Mouse (Mus musculus) splenic B cell, adult 2 months (primary cell): Measurements from ENCODE around the gene Snapc3.
"Not testable (repeated sequence)": the region's sequence is repeated elsewhere in the genome, so short reads cannot be mapped to it uniquely, and the experiment has no call there.

Source experiments
- DNase-seq: peaks from one replicate; pipeline ENCODE4 v3.0.0-alpha.2; 2011; ENCODE audit warnings: low read depth, low spot score
- H3K27me3 ChIP-seq: 2 replicates; pipeline ENCODE4 v1.6.1; 2012; ENCODE audit warnings: mild to moderate bottlenecking, low read length, moderate library complexity, mixed read lengths; ENCODE audit not compliant: control insufficient read depth, poor library complexity, insufficient read depth, severe bottlenecking
- H3K36me3 ChIP-seq: 2 replicates; pipeline ENCODE4 v1.6.1; 2012; ENCODE audit warnings: mild to moderate bottlenecking, low read length, moderate library complexity, mixed read lengths; ENCODE audit not compliant: control insufficient read depth, poor library complexity, insufficient read depth, severe bottlenecking

Snapc3 gene

GRCm38 (mm10) chr4:83500154-83501036 is 82.9 kb downstream of the Snapc3 start:
- H3K36me3 ChIP-seq = no peaks in the 10 kb centered on the region
- DNase-seq = no peak
- no peaks in the 10 kb centered on the region for H3K27me3 ChIP-seq

GRCm38 (mm10) chr4:83501037-83501430 is 83.5 kb downstream of the Snapc3 start:
- Histone ChIP-seq H3K27me3 (no peaks in the 10 kb centered on the region), H3K36me3 (no peaks in the 10 kb centered on the region)
- DNase-seq = no peak

- DNase-seq = no peak
- H3K36me3 ChIP-seq = no peaks in the 10 kb centered on the region
- no peaks in the 10 kb centered on the region for H3K27me3 ChIP-seq
Measured at GRCm38 (mm10) chr4:83509600-83509999, 92.1 kb downstream of the Snapc3 start.

- no peak for DNase-seq
- H3K27me3 ChIP-seq = no peaks in the 10 kb centered on the region
Measured at GRCm38 (mm10) chr4:83511083-83511482, 93.6 kb downstream of the Snapc3 start.

GRCm38 (mm10) chr4:83512217-83512616 is 94.7 kb downstream of the Snapc3 start:
- no peaks in the 10 kb centered on the region for H3K36me3 ChIP-seq
- DNase-seq = peak; percentile 20

More at GRCm38 (mm10) chr4:83511083-83511482, 93.6 kb downstream of the Snapc3 start:
- H3K36me3 ChIP-seq = no peaks in the 10 kb centered on the region

GRCm38 (mm10) chr4:83512644-83513043 is 95.1 kb downstream of the Snapc3 start:
- no peak for DNase-seq
- Histone ChIP-seq H3K36me3 (no peaks in the 10 kb centered on the region), H3K27me3 (no peaks in the 10 kb centered on the region)

More at GRCm38 (mm10) chr4:83512217-83512616, 94.7 kb downstream of the Snapc3 start:
- H3K27me3 ChIP-seq = no peaks in the 10 kb centered on the region

GRCm38 (mm10) chr4:83514183-83514582 is 96.7 kb downstream of the Snapc3 start:
- DNase-seq = no peak
- H3K36me3 ChIP-seq = no peaks in the 10 kb centered on the region
- no peaks in the 10 kb centered on the region; the same call in 1 of the 2 replicates for H3K27me3 ChIP-seq

- DNase-seq = peak; percentile 29
- no peaks in the 10 kb centered on the region; the same call in 1 of the 2 replicates for H3K27me3 ChIP-seq
- no peaks in the 10 kb centered on the region for H3K36me3 ChIP-seq
Measured at GRCm38 (mm10) chr4:83514976-83515669, 97.6 kb downstream of the Snapc3 start.

- not testable (repeated sequence) for H3K36me3 ChIP-seq, H3K27me3 ChIP-seq, DNase-seq
Measured at GRCm38 (mm10) chr4:83516144-83516543, 98.6 kb downstream of the Snapc3 start.
